Mouse (Mus musculus) stomach, embryonic 16.5 days (tissue): Measurements from ENCODE around the gene Carmil1. TPM values are rescaled to one million over a fixed set of nuclear protein-coding genes. Genes with fewer than 3 reads are reported as not detected.

ENCODE experiments used
- ATAC-seq: fragments of 200-750 bp; cut with Nextera tagmentation; 2 replicates; pipeline ENCODE4 v1.8.0; 2017; ENCODE audit warnings: moderate number of reproducible peaks, moderate TSS enrichment; ENCODE audit not compliant: insufficient read depth, low FRiP score
- H3K27ac ChIP-seq: fragments of 300-500 bp; sonication (generic); 2 replicates; pipeline ENCODE4 v1.5.1; 2014; ENCODE audit warnings: low read length
- H3K27me3 ChIP-seq: fragments of 300-500 bp; sonication (generic); 2 replicates; pipeline ENCODE4 v1.6.1; 2014; ENCODE audit warnings: low read length, control low read depth, mixed read lengths; ENCODE audit not compliant: control insufficient read depth, insufficient read depth
- H3K36me3 ChIP-seq: fragments of 300-500 bp; sonication (generic); 2 replicates; pipeline ENCODE4 v1.6.1; 2014; ENCODE audit warnings: low read length; ENCODE audit not compliant: control insufficient read depth, insufficient read depth
- H3K4me1 ChIP-seq: fragments of 300-500 bp; sonication (generic); 2 replicates; pipeline ENCODE4 v1.6.1; 2014; ENCODE audit warnings: low read length, control low read depth, mixed read lengths; ENCODE audit not compliant: control insufficient read depth, insufficient read depth
- H3K4me2 ChIP-seq: fragments of 300-500 bp; sonication (generic); 2 replicates; pipeline ENCODE4 v1.6.1; 2014; ENCODE audit warnings: low read depth, low read length, mixed read lengths
- H3K4me3 ChIP-seq: fragments of 300-500 bp; sonication (generic); replicated peaks from 2 replicates; pipeline ENCODE4 v1.5.1; 2014; ENCODE audit warnings: mild to moderate bottlenecking, low read length
- H3K9ac ChIP-seq: fragments of 300-500 bp; sonication (generic); 2 replicates; pipeline ENCODE4 v1.6.1; 2014; ENCODE audit warnings: low read length
- H3K9me3 ChIP-seq: fragments of 300-500 bp; sonication (generic); replicated peaks from 2 replicates; pipeline ENCODE4 v1.6.1; 2016; ENCODE audit warnings: low read length, control low read depth; ENCODE audit not compliant: control insufficient read depth
- WGBS: fragments of 180-500 bp; shearing (Covaris S2); extraction: QIAGEN DNeasy Blood & Tissue Kit; methylation state at CpG from one replicate; pipeline ENCODE4 v1.1.7; 2014; 5-methylcytosine and 5-hydroxymethylcytosine counted together
- polyA plus RNA-seq: library from polyadenylated mRNA; unstranded; fragments of >200 nt; fragmentation: Nextera tagmentation; extraction: Ambion mirVana; gene quantifications from 2 replicates; pipeline ENCODE4 v1.2.1, GENCODE M21; 2015

The Carmil1 gene
- polyA plus RNA-seq, 1 experiment from 2014 or later: 41.6 TPM

DNA sequence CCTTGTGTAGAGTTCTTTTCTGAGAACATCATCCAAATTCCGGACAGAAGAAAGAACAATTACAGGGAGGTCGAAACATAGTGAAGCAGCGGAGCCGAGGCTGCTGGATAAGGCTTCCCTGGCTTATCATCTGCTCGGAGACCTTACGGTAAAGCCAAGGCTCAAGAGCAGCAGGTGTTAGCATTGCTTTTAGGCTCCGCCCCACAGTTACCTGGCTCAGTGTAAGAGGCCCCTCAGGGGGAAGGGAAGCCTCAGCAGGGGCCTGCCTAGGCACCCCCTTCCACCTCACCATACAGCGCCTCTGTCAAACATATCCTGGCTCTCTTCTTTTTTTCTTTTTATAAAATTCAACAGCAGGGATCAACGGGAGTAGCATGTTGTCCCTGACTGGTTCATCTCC is 286.6 kb downstream of the Carmil1 start:
- H3K27me3 ChIP-seq: peaks cover 11% of the 10 kb centered on the region; the same call in 1 of the 2 replicates
- no peaks in the 10 kb centered on the region for H3K4me1 ChIP-seq
- H3K4me2 ChIP-seq: no peak overlapping the region
- no peak overlapping the region for H3K4me3 ChIP-seq
- H3K36me3 ChIP-seq: no peaks in the 10 kb centered on the region
- H3K27ac ChIP-seq: no peak overlapping the region
- WGBS: 10% methylated on average over 9 of the region's 9 CpGs
- no peak for ATAC-seq
- H3K9me3 ChIP-seq: no peaks in the 10 kb centered on the region
- no peak overlapping the region for H3K9ac ChIP-seq

DNA sequence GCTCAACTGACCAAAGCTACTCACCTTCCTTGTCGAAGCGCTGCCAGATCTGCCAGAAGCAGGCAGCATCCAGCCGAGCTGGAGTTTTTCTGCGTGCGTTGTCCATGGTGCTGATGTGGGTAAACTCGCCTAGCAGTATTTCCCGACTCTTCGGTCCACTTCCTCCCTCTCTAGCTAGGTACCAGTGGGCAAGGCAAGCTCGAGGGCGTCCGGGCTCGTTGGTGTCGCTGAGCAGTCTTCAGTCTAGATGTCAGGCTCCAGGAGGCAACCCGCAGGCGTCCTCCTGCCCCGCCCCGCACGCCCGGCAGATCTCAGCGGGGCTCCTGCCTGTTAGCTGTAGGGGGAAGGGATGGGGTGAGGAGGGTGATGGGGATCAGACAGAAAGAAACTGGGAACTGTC is 289.7 kb downstream of the Carmil1 start, which contains the start of gene Scgn:
Gene Scgn, minus strand, starts transcription at position 287 of the 400 bp plus-strand sequence.
- no peak within 1 kb of the TSS for H3K4me3 ChIP-seq
- no peaks in the 10 kb centered on the region for H3K36me3 ChIP-seq
- ATAC-seq: no peak
- H3K4me1 ChIP-seq: no peaks in the 10 kb centered on the region
- H3K27ac ChIP-seq: no peak within 1 kb of the TSS
- no peak within 1 kb of the TSS for H3K4me2 ChIP-seq
- no peaks in the 10 kb centered on the region for H3K9me3 ChIP-seq
- H3K9ac ChIP-seq: no peak within 1 kb of the TSS
- H3K27me3 ChIP-seq: peaks cover 11% of the 10 kb centered on the region; the same call in 1 of the 2 replicates
- WGBS: 2% methylated on average over 20 of the region's 20 CpGs

DNA sequence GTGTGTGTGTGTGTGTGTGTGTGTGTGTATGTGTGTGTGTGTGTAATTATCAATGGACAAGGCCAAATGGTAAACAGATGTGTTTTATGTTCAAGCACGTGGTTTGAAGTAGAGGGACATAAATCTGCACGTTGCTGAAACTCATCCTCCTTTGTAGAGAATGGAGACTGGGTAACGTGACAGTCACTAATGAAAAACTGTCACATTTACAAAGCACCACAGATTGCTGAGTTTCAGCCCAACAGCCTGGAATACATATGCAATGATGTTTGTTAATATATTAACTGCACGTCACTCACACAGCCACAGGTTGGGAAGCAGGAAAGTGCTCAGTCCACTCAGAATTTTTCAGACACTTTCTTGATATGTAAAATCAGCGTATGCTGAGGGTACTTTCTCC is 290.1 kb downstream of the Carmil1 start:
- H3K27me3 ChIP-seq: peaks cover 11% of the 10 kb centered on the region; the same call in 1 of the 2 replicates
- H3K9me3 ChIP-seq: no peaks in the 10 kb centered on the region
- no peak for ATAC-seq
- no peak overlapping the region for H3K4me3 ChIP-seq
- H3K36me3 ChIP-seq: no peaks in the 10 kb centered on the region
- H3K4me2 ChIP-seq: no peak overlapping the region
- no peak overlapping the region for H3K9ac ChIP-seq
- H3K4me1 ChIP-seq: no peaks in the 10 kb centered on the region
- no peak overlapping the region for H3K27ac ChIP-seq
- WGBS: 37% methylated on average over 5 of the region's 5 CpGs

DNA sequence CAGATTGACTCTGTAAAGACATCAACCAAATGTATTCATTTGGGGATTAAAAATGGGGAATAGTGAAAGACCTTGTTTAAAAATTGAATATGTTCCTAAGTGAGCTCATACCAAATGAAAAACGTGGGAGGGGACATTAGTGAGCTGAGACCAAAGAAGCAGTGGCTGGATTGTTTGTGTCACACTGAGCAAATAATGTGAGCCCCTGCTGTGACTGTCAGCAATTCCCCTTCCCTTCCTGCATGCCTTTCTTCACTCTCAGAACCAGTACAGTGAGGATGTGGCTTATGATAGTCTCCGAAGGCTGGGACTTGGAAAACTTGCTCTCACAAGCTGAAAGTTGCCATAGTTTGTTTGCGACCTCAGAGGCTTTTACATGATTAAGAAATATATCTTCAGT is 295.5 kb downstream of the Carmil1 start:
- Histone ChIP-seq H3K27me3 (no peaks in the 10 kb centered on the region), H3K9ac (no peak overlapping the region), H3K4me1 (no peaks in the 10 kb centered on the region), H3K36me3 (no peaks in the 10 kb centered on the region), H3K9me3 (no peaks in the 10 kb centered on the region), H3K4me3 (no peak overlapping the region), H3K27ac (no peak overlapping the region), H3K4me2 (no peak overlapping the region)
- no peak for ATAC-seq
- WGBS: 43% methylated on average over 3 of the region's 3 CpGs

DNA sequence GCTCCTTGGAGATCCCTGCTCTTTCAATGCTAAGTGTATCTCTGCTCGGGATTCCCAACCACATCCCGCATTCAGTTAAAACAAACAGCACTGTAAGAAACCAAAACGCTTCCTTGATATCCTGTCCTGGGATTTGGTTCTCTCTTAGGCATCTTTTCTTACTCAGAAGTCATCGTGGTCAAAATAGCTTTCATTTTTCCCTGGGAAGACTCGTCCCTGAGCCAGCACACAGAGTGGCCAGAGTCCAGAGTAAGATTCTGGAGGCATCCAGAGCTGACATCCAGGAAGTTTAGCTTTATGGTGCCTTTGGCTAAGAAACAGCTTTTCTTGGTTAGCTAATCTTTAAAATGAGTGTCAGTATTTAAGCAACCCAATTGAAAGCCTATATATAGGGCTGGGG is 308.3 kb downstream of the Carmil1 start:
- no peak for ATAC-seq
- no peaks in the 10 kb centered on the region for H3K4me1 ChIP-seq
- no peak overlapping the region for H3K4me3 ChIP-seq
- WGBS: 48% methylated on average over 5 of the region's 5 CpGs
- no peak overlapping the region for H3K9ac ChIP-seq
- no peaks in the 10 kb centered on the region for H3K36me3 ChIP-seq
- no peaks in the 10 kb centered on the region for H3K9me3 ChIP-seq
- no peak overlapping the region for H3K27ac ChIP-seq
- H3K4me2 ChIP-seq: no peak overlapping the region
- H3K27me3 ChIP-seq: no peaks in the 10 kb centered on the region

DNA sequence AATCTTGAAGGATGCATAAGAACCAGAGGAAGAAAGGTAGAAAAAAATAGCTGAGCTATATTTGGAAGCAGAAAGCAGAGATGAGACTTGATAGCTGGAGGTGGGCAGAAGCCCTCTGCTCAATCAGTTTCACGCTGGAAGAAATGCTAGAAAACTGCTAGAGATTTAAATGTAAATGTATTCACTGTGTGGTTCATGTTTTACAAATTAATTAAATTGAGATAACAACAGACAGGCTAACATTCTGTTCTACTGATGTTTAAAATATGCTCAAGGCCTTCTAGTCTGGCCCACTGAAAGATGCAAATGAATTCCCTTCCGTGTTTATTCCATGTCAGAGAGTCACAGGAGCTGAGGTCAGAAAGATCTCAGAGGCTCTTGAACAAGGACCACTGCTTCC is 308.7 kb downstream of the Carmil1 start:
- 54% methylated on average over 2 of the region's 2 CpGs for WGBS
- no peaks in the 10 kb centered on the region for H3K4me1 ChIP-seq
- no peak overlapping the region for H3K4me3 ChIP-seq

DNA sequence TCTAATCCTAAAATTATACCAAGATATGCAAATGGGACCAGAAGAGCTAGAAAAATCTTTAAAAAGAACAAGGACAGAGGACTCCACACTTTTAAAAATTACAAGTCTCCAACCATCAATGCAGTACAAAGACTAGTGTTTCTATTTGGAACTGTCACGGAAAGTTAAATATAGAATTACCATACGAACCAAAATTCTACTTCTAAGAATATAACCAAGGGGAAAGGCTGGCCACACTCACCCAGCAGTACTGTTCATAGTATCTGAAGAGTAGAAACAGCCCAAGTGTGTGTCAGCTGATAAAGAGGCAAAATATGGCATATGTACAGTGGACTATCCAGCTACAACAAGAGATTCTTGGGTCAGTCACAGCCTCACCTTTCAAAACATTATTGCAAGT is 315.7 kb downstream of the Carmil1 start:
- Histone ChIP-seq H3K4me1 (no peaks in the 10 kb centered on the region), H3K36me3 (no peaks in the 10 kb centered on the region), H3K27ac (no peak overlapping the region), H3K4me2 (no peak overlapping the region), H3K9me3 (no peaks in the 10 kb centered on the region), H3K27me3 (no peaks in the 10 kb centered on the region), H3K4me3 (no peak overlapping the region), H3K9ac (no peak overlapping the region)
- no peak for ATAC-seq
- WGBS: 78% methylated on average over 2 of the region's 2 CpGs

More for the DNA sequence above, 308.7 kb downstream of the Carmil1 start:
- ATAC-seq: no peak
- no peak overlapping the region for H3K27ac ChIP-seq
- H3K27me3 ChIP-seq: no peaks in the 10 kb centered on the region
- no peaks in the 10 kb centered on the region for H3K9me3 ChIP-seq
- no peak overlapping the region for H3K9ac ChIP-seq
- H3K36me3 ChIP-seq: no peaks in the 10 kb centered on the region
- H3K4me2 ChIP-seq: no peak overlapping the region

Other genes starting within 250 kb of the Carmil1 start
- 0.60 and 0.83 TPM in 2 replicates for gene Cmah, start 46.6 kb upstream of the Carmil1 start, polyA plus RNA-seq